Mouse (Mus musculus): ENCODE results near the gene Trpm1.

- TF ChIP-seq EP300 (IDR thresholded peaks at IDR 0.05) (no peak), CTCF (IDR thresholded peaks at IDR 0.05) (no peak)
These were observed 3.1 kb upstream of the Trpm1 start for GRCm38 (mm10) chr7:64150436-64151080.

Data from lung, postnatal 0 days (tissue).